ENCODE assay signal across 7 mouse cellular contexts in genomic region chr12:4905946-4906345, GRCm38 (mm10). TPM values are rescaled to one million over a fixed set of nuclear protein-coding genes. Genes with fewer than 3 reads are reported as not detected.
DNase-seq lines count a peak whose midpoint lies in the region; ATAC-seq lines count a peak whose summit lies in the region.

No protein-coding gene starts in this region.

- no peaks in the 10 kb centered on the region for H3K9me3 ChIP-seq in kidney, embryonic 16.5 days (ENCODE audit: low read length)

- ATAC-seq in kidney, embryonic 16.5 days (ENCODE audit: low FRiP score, low TSS enrichment): no peak
- ATAC-seq in erythroid progenitor cell, adult 5-6 weeks (replicated peaks; ENCODE audit: low FRiP score, poor library complexity, severe bottlenecking): peak; percentile 61

- H3K36me3 ChIP-seq in kidney, embryonic 16.5 days (ENCODE audit: insufficient read depth, low read length): 0 out of 2 replicates have a peak, but pooled peaks cover 3% of the 10 kb centered on the region

- no peaks in the 10 kb centered on the region for H3K27me3 ChIP-seq in kidney, embryonic 16.5 days (ENCODE audit: insufficient read depth, low read length)

- H3K4me3 ChIP-seq in kidney, embryonic 16.5 days (ENCODE audit: low read length): no peak overlapping the region

- DNase-seq in kidney, postnatal 36 days: no peak
- peak; percentile 57 for DNase-seq in NIH3T3 (ENCODE audit: low read depth)
- peak; percentile 46 for DNase-seq in naive thymus-derived CD4-positive, alpha-beta T cell, adult 2 months (ENCODE audit: low read depth)
- DNase-seq in layer of hippocampus, postnatal 36 days: no peak
- no peak for DNase-seq in testis, postnatal 14 days (ENCODE audit: low spot score)

- no peak overlapping the region for H3K27ac ChIP-seq in kidney, embryonic 16.5 days (ENCODE audit: low read length)

- WGBS in kidney, embryonic 16.5 days: 82% methylated on average over 7 of the region's 7 CpGs

- H3K4me1 ChIP-seq in kidney, embryonic 16.5 days (ENCODE audit: insufficient read depth, low read length): no peaks in the 10 kb centered on the region

- peak overlapping the region; percentile 90; the same call in 1 of the 2 replicates for H3K4me2 ChIP-seq in kidney, embryonic 16.5 days (replicated peaks; ENCODE audit: low read depth, low read length)

- no peak overlapping the region for H3K9ac ChIP-seq in kidney, embryonic 16.5 days (replicated peaks; ENCODE audit: low read length)

RNA-seq across cellular contexts. Expression of gene Ubxn2a, which starts 1.6 kb away (rescaled TPM):
- 26.3 and 28.8 TPM in 2 replicates for polyA plus RNA-seq in kidney, embryonic 16.5 days (2015; fragmentation: Nextera tagmentation; extraction: Ambion mirVana)
- 31.4 and 36.4 TPM in 2 replicates for total RNA-seq in erythroid progenitor cell, adult 5-6 weeks (2015; ENCODE audit: low replicate concordance)
- 44.9 and 72.6 TPM in 2 replicates for total RNA-seq in erythroid progenitor cell, adult 5-6 weeks (2017; ENCODE audit: low replicate concordance)
- 10 to 100 TPM; 44.3 to 46.8 TPM for total RNA-seq in layer of hippocampus, postnatal 36 days (2021)

RNA-seq across cellular contexts. Expression of gene Atad2b, which starts 11.2 kb away (rescaled TPM):
- 6.3 and 9.2 TPM in 2 replicates for polyA plus RNA-seq in kidney, embryonic 16.5 days (2015; fragmentation: Nextera tagmentation; extraction: Ambion mirVana)
- total RNA-seq in erythroid progenitor cell, adult 5-6 weeks (2015; ENCODE audit: low replicate concordance): 72.4 and 96.0 TPM in 2 replicates
- 96.5 and 105 TPM in 2 replicates for total RNA-seq in erythroid progenitor cell, adult 5-6 weeks (2017; ENCODE audit: low replicate concordance)
- 10 to 100 TPM; 36.6 to 38.3 TPM for total RNA-seq in layer of hippocampus, postnatal 36 days (2021)

RNA-seq across cellular contexts. Expression of gene Mfsd2b, which starts 31.8 kb away (rescaled TPM):
- 0.97 and 1.0 TPM in 2 replicates for polyA plus RNA-seq in kidney, embryonic 16.5 days (2015; fragmentation: Nextera tagmentation; extraction: Ambion mirVana)
- total RNA-seq in erythroid progenitor cell, adult 5-6 weeks (2015; ENCODE audit: low replicate concordance): 277 and 292 TPM in 2 replicates
- 253 and 262 TPM in 2 replicates for total RNA-seq in erythroid progenitor cell, adult 5-6 weeks (2017; ENCODE audit: low replicate concordance)
- under 1 TPM; 0.35 to 0.56 TPM for total RNA-seq in layer of hippocampus, postnatal 36 days (2021)

Comparison
In these comparisons a context has a peak if more than half of its experiments do, and no peak if none do; other contexts are left out.
1. DNase-seq: peak in NIH3T3 (single experiment) and naive thymus-derived CD4-positive, alpha-beta T cell, adult 2 months (single experiment); none in kidney, postnatal 36 days (0 of 2), layer of hippocampus, postnatal 36 days (0 of 2) and testis, postnatal 14 days (single experiment).
2. RNA of gene Mfsd2b, which starts 31.8 kb away (total RNA-seq): 253 to 292 TPM in erythroid progenitor cell, adult 5-6 weeks; 0.35 to 0.56 TPM in layer of hippocampus, postnatal 36 days; every median in the first group is over 100 times any median in the second.